Mouse (Mus musculus) layer of hippocampus, adult 11-12 months (tissue): ENCODE results near the gene Slc23a2.

Source experiments
- DNase-seq: peaks from one replicate; pipeline ENCODE4 v3.0.0; 2022; ENCODE audit warnings: low spot score

Gene Slc23a2

GRCm38 (mm10) chr2:132047364-132047763 lies 97.5 kb downstream of the Slc23a2 start:
- DNase-seq, result no peak

- no peak for DNase-seq
Measured at GRCm38 (mm10) chr2:132046659-132047058, 98.2 kb downstream of the Slc23a2 start.

DNA sequence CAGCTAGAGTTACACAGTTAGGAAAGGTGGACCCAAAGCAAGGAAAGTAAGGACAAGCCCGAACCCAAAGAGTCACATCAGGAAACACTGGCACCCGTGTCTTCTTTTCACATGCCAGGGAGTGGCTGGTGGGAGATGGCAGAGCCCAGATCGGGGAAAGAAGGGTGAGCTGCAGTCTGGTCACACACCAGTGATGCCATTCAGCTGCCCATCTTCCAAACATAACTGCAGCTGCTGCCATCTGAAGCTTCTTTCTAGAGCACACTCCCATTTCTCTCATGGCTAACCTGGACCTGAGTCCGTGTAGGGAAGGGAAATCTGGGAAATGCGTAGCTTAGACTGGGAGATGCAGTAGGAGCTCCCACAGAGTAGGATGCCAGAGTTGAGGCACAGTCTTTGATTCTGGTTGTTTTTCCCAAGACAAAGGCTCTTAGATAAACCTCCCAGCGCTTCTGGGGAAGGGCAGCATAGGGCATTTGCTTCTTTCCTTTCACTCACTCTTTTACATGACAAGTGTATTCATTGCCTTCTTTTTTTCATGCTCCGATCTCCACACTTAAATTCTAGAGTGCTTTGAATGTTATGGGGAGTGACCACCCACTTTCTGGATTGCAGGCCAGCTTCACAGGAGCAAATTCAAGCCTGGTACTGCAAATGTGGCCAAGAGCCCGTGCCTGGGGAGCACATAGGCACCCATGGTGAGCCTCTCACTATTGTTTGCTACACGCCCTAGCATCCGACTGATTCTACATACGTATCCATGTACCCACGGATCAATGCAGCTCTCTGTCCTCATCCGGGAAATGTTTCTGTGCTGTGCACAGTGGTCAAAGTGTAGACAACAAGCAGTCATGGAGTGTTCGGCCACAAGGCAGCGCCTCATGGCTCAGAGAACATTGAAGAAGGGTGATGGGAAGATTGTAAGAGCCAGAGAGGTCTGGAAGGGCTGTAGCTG lies 100.3 kb downstream of the Slc23a2 start:
- no peak for DNase-seq

GRCm38 (mm10) chr2:132043101-132043621 lies 101.7 kb downstream of the Slc23a2 start:
- DNase-seq, result peak; percentile 66

DNA sequence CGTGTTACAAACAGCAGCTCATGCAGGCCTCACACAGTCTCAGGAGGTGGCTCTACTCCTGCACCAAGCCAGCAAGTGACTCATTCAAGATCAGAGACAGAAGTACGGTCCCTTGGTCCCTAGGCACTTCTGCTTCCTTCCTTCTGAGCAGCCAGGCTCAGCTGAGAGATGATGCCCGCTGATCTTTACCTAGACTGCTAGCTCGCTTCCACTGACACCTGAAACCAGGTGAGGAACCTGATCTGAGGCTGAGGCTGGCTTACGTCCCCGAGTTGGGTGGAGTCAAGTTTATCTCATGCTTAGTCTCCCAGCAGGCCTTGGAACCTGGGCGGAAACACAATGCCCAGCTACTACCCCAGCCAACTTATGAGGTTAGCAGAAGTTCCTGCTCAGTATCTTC lies 105.0 kb downstream of the Slc23a2 start:
- no peak for DNase-seq

DNA sequence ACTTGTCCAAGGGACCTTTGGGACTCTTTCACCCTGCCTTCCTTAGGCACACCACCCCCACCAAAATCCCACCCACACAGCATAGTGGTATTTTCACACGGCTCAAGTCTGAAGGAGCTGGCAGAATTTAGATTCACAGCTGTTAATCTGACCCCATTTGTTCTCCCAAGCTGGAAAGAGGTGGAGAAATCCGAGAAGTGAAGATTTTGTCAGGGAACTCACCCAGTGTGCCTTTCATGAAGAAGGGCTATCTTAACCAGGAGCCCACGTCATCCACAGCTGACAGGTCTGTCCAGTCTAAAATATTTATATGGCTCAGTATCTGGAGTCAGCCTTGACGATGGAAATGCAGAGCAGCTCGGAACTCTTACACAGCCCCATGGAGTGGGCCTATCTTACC lies 108.6 kb downstream of the Slc23a2 start:
- DNase-seq, result no peak

DNA sequence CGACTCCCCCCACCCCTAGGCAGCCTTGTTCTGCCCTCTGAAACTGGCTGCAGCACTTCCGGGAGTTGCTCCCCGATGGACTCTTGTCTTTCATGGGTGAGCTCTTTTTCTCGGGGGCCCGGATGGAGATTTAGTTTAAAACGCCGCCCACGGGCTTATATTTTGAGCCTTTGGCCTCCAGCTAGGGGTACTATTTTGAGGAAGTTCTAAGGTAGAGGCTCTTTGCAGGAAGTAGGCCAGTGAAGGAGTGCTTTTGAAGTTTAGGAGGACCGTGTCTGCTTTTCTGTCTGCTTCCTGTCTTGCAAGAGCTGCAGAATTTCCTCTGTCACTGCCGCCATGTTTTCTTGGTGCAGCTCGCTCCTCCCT lies 109.5 kb downstream of the Slc23a2 start:
- peak; percentile 44 for DNase-seq

- no peak for DNase-seq
Measured at GRCm38 (mm10) chr2:132034590-132035469, 110.1 kb downstream of the Slc23a2 start.

- DNase-seq, result no peak
Measured at GRCm38 (mm10) chr2:132031364-132032095, 113.4 kb downstream of the Slc23a2 start.

DNA sequence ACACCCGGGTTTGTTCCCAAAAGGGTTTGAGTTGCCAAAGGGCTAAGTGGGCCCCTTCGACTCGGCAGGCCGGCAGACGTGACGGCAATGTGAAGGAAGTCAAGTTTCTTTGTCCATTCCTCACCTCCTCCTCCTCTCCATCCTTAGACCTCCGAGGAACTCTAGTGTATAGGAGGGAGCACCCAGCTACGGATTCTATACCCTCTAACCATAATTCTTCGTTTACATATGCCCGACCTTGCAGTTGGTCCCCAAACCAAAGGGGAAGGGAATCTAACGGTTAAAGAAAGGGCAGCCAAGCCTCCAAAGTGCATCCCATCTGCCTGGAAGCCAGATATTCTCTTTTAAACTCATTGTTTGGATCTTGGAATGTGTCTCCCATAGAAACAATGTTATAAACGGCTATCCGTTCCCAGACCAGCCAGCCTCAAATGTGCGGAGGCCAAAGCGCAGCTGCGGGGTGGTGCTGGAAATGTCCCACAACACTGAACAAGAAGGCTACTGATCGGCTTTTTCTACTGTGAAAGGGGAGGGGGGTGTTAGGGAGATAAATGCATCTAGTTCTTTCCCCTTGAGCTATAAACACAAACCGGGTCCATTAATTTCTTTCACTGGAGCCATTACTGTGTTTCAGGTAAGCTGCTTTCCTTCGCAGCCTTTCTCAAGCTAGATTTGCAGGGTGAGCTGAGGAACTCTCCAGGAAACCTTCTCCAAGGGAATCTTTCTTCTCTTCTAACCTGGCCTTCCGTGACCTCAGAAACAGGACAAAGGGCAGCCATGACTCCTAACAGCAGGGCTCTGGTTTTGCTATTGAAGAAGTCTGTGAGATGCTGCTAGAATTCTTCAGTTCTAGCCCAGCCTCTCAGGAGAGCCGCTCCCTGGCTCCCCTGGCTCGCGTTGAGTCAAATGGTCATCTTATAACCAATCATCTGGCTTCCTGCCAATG lies 114.2 kb downstream of the Slc23a2 start:
- DNase-seq, result peak; percentile 73

- DNase-seq, result peak; percentile 91
Measured at GRCm38 (mm10) chr2:132029646-132030417, 115.1 kb downstream of the Slc23a2 start, which contains the start of gene Rassf2. TSS of gene Rassf2 (minus strand) at chr2:132030258.

DNA sequence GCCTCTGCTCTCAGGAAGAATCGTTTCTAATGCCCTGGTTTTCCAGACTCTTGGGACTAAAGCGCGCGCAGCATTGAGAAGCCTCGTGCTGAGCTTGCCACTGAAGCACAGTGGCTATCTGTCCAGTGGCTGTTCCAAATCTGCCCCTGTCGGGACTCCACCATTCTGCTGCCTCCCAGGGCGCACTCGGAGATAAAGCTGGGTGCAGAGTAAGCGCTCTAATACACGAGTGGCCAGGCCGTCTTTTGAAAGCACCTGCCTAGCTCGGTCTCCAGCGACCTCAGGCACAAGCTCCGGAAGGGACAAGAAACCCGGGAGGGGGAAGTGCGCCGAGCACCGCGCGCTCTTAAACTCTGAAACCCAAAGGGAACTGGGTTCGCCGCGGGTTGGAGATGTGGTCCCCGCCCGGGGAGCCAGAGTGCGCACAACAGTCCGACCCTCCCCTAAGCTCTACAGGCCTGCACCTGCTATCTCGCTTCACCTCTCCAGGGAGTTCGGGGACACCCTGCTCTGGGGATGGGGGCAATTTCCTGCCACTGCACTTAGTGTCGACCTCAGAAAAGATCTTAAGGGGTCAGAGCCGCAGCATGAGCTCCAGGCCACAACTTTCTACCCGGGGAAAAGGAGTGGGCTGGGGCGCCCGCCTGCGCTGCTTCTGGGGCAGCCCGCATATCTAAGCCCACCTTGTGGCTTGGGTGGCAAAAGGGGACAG lies 115.9 kb downstream of the Slc23a2 start:
- peak; percentile 46 for DNase-seq

- DNase-seq, result no peak
Measured at GRCm38 (mm10) chr2:132028107-132028506, 116.8 kb downstream of the Slc23a2 start.

DNA sequence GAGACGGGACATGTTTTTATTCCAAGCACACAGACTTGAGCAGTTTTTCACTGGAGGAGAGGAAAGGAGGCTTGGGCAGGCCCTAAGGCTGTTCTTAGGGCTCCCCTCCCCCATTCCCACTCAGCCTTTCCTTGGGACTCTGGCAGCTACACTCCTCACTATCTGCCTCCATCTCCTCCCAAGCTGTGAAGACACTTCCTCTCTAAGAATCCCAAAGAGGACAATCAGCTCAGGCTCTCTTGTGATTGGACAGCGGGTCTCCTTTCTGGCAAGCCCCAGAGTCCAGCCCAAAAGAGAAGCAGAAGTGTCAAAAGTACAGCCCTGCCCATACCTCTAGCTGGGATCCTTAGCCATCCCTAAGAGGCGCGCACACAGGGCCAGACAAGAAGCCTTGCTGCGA lies 117.5 kb downstream of the Slc23a2 start:
- no peak for DNase-seq

DNA sequence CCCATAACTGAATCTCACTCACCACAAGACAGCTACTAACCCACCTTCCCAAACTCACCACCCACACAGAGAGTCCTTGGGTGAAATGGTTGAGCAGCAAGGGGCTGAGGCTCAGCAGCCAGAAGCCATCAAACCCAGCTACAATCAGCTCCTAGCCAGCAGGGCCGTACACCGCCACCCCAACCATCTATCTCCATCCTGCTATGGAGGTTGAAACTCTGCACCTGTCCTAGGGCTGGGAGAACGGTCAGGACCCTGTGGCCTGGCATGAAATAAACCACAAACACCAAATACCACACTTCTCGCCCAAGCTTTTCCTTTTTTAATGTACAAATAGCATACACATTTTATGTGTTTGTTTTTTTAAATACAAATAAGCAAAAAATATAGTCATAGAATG lies 120.9 kb downstream of the Slc23a2 start:
- DNase-seq, result no peak

DNA sequence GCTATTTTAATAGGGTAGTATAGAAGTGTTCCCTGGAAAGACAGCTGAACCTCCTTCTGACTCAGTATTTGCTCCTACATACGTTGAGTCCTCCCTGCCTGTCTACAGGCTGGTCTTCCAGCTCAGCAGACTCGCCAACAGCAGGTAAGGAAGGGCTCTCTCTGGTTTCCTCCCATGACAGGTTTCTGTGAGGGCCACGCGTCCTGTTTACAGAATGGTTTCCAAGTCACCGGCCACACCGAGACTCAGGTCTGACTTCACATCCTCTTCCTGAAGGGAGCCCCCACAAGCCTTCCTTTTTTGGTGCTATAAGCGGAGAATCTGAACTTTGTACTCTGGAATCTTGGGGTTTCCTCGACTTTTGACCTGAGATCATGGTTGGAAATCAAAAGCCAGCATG lies 122.3 kb downstream of the Slc23a2 start:
- DNase-seq, result no peak

GRCm38 (mm10) chr2:132021616-132022015 lies 123.3 kb downstream of the Slc23a2 start:
- no peak for DNase-seq

DNA sequence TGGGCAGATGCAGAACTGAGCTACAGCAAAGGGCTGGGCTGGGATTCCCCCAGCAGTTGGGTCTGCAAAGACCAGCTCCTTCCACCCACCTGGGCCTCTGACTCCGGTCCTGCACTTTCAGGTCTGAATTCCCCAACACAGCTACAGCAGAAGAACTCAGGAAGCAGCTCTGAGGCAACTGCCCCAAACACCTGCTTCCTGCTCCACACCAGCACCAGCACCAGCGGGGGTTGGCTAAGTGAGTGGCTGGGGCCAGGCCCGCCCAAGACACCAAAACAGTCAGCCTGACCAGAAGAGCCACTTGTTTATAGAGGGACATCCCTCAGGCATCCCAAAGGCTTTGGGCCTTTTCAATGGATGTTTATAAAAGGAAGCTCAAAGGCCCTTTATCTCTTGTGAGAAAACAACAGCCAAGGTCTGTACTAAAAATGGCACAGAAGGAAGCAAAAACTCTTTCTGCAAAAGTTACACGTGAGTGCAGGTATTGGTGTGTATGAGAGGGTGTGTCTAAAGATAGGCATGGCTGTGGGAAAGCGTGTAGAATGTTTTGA lies 123.8 kb downstream of the Slc23a2 start:
- peak; percentile 49 for DNase-seq

GRCm38 (mm10) chr2:132020420-132020819 lies 124.5 kb downstream of the Slc23a2 start:
- DNase-seq, result no peak
